Mouse (Mus musculus): ENCODE results near the gene Xntrpc.
"Not testable (repeated sequence)": the region's sequence is repeated elsewhere in the genome, so short reads cannot be mapped to it uniquely, and the experiment has no call there.

Gene Xntrpc

DNA sequence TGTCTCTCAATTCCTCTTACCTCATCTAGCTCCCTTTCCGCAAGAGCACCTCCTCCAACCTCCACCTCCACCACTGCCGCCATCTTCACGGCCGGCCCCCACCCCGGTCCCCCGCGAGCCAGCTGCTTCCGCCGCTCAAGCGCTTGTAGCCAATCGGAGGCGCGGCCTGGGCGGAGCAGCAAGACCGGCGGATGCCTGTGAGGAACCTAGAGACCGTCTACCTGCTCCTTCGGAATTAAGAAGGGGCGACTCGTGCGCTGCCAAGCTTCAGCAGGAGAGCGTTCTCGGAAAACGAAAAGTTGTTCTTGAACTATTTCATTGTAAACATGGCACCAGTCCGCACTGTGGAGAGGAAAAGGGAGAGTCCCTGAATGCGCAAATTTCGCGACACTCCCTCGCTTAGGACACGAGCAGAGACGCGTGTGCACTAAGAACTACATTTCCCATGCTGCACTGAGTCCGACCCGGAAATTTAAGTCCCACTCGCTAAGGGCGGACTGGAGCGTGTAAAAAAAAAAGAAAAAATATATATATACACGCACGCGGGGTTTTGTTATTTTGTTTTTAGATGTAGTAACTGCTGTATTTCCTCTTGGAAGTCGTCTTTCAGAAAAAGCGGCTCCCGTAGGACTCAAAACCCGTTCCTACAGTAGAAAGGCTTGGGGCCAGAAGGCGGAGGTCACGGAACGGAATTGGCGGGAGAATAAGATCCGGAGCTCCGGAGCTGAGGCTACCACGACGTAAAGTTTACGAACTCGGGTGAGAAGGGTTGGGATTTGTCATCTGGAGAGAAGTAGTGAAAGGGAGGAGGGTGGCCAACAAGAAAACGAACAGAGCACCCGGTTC lies at the start of gene Xntrpc, which contains the start of the genes Rnf121 and Xndc1:
Gene Xntrpc (plus strand): TSS at position 668 of the 846 bp plus-strand sequence.
Gene Rnf121 (minus strand): TSS at position 424 of the 846 bp plus-strand sequence.
Gene Xndc1 (plus strand): TSS at position 466 of the 846 bp plus-strand sequence.
- DNase-seq (ENCODE audit: low read depth, low spot score), result peak; percentile 97

GRCm38 (mm10) chr7:102016936-102017335 lies 48.6 kb upstream of the Xntrpc start:
- DNase-seq (ENCODE audit: low read depth, low spot score), result no peak

DNA sequence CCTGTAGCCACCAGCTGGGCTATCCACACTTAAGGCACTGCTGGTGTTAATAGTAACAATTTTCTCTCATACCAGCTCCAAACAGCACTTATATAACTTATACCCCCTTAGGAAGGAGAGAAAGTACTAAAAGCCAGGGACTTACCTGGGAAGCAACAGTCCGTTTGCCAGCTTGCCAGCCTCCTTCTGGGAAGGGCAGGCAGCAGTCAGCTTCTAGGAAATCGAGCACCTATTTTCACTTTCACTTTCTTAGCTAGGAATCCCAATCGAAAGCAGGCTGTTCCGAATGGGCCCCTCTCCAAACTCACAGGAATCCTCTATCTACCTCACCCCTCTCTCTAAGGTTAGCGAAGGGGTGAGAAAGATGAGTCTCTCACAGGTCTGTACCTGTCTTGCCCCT lies 48.1 kb upstream of the Xntrpc start:
- DNase-seq (ENCODE audit: low read depth, low spot score), result no peak

GRCm38 (mm10) chr7:102018034-102018433 lies 47.5 kb upstream of the Xntrpc start:
- DNase-seq (ENCODE audit: low read depth, low spot score), result no peak

GRCm38 (mm10) chr7:102018590-102018989 lies 46.9 kb upstream of the Xntrpc start, which contains the start of gene Il18bp:
Il18bp (minus strand) TSS chr7:102018690.
- no peak for DNase-seq (ENCODE audit: low read depth, low spot score)

GRCm38 (mm10) chr7:102019362-102019761 lies 46.2 kb upstream of the Xntrpc start:
- DNase-seq (ENCODE audit: low read depth, low spot score), result no peak

DNA sequence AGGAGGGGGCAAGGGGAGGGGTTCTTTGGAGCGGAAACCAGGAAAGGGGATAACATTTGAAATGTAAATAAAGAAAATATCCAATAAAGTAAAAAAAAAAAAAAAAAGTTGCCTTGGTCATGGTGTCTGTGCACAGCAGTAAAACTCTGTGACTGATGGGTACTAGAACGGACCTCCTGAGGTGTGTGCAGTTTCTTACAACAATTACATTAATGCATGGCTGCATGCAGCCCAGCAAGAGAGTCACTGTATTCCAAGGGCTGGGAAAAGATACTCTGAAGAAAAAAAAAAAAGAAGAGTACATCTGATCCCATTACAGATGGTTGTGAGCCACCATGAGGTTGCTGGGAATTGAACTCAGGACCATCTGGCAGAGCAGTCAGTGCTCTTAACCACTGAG lies 44.6 kb upstream of the Xntrpc start:
- not testable (repeated sequence) for DNase-seq (ENCODE audit: low read depth, low spot score)

DNA sequence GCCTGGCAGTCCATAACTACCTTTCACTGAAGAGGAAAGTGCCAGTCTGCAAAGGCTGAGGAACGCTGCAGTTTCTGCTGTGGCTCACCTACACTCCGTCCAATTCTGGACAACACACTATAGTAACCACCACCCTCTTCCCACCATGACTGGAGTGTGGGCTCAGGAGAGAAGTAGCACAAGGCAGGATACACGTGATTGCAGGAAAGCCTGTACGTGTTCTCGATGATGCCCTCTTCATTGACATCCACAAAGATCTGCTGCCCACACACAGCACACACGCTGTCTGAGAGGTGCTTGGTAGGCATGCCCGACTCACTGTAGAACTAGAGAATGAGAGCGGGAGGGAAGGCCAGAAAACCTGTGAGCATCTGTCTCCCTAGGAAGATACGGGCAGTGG lies 41.7 kb upstream of the Xntrpc start:
- no peak for DNase-seq (ENCODE audit: low read depth, low spot score)

- DNase-seq (ENCODE audit: low read depth, low spot score), result peak; percentile 55
Measured at GRCm38 (mm10) chr7:102025187-102026119, 40.1 kb upstream of the Xntrpc start.

DNA sequence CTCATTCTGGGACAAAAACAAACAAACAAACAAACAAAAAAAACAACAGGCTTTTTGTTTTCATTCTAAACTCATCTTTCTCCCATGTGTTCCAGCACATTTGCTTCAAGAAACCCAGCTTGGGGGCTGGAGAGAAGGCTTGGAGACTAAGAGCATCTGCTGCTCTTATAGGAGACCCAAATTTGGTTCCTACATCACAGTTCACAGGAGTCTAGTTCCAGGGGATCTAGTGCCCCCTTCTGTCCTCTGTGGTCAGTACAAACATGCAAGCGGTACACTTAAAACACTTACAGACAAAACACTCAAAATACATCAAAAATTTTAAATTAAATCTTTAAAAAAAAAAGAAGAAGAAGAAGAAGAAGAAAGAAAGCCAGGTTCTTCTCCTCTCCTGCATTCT lies 30.6 kb upstream of the Xntrpc start:
- DNase-seq (ENCODE audit: low read depth, low spot score), result peak; percentile 38

- DNase-seq (ENCODE audit: low read depth, low spot score), result no peak
Measured at GRCm38 (mm10) chr7:102035534-102035933, 30.0 kb upstream of the Xntrpc start.

DNA sequence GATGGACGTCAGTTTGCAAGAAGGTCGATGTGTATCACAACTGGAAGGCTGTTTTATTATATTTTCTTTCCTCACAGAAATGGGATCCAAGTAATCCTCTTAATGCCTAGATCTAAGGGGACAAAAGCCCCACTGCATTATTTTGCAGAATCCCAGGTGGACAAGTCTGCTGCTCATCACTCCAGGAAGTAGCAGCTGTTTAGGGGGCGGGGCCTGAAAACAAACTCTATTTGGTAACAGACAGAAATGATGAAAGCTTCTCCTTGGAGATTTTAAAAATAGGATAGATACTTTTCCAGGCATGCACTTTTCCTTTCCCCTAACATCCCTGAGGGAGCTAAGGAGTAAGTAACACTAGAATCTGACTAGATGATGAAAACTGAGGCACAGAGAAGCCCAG lies 28.2 kb upstream of the Xntrpc start:
- DNase-seq (ENCODE audit: low read depth, low spot score), result no peak

DNA sequence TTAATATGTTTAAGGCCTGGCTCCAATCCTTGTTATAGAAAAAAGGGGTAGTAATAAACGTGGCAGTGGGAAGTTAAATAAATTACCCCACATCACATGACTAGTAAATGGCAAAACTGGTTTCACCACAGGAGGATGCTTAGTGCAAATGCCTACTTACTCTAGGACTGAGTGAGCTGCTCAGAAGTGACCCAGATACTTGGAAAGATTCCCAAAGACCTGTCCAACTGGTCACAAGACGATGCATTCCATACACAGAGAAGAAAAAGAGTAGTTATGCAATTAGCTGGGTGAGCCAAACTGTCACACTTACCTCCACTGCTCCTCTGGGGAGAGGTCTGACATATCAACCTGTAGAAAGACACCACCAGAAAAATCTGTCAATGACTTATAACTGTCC lies 23.2 kb upstream of the Xntrpc start:
- DNase-seq (ENCODE audit: low read depth, low spot score), result no peak

DNA sequence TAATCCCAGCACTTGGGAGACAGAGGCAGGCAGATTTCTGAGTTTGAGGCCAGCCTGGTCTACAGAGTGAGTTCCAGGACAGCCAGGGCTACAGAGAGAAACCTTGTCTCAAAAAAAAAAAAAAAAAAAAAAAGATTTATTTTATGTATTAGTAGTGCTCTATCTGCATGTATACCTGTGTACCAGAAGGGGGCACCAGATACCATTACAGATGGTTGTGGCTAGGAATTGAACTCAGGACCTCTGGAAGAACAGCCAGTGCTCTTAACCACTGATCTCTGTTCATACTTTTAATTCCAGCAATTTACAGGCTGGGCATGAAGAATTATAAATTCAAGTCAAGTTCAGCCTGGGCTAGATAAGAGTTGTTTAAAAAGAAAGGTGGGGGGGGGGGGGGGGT lies 17.0 kb upstream of the Xntrpc start:
- peak; percentile 39 for DNase-seq (ENCODE audit: low read depth, low spot score)

- DNase-seq (ENCODE audit: low read depth, low spot score), result peak; percentile 10
Measured at GRCm38 (mm10) chr7:102061353-102061752, 4.2 kb upstream of the Xntrpc start.

- peak; percentile 44 for DNase-seq (ENCODE audit: low read depth, low spot score)
Measured at GRCm38 (mm10) chr7:102062203-102062602, 3.3 kb upstream of the Xntrpc start.

- peak; percentile 29 for DNase-seq (ENCODE audit: low read depth, low spot score)
Measured at GRCm38 (mm10) chr7:102063891-102064290, 1.6 kb upstream of the Xntrpc start.

- DNase-seq (ENCODE audit: low read depth, low spot score), result no peak
Measured at GRCm38 (mm10) chr7:102064655-102065045, 863 bp upstream of the Xntrpc start.

GRCm38 (mm10) chr7:102066363-102066762 lies 850 bp downstream of the Xntrpc start:
- DNase-seq (ENCODE audit: low read depth, low spot score), result no peak

DNA sequence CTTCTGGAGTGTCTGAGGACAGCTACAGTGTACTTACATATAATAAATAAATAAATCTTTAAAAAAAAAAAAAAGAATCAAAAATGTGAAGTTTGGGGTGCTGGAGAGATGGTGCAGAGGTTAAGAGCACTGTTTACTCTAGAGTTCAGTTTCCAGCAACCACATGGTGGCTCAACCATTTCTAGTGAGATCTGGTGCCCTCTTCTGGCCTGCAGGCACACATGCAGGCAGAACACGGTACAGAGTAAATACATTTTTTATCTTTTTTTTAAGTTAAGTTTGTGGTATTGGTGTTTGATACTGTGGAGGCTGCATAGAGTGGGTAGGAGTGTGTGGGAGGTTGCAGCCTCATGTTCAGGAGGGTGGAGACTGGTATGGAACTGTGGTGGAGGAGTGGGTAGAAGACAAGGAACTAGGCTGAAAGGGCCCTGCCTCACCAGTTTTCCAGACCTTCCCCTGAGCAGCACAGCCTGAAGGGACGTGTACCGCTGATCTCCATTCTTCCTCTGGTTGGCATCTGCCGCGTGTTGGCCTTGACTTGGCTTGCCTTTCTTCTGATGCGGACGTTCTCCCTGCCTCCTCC lies 11.3 kb downstream of the Xntrpc start:
- DNase-seq (ENCODE audit: low read depth, low spot score), result peak; percentile 64

GRCm38 (mm10) chr7:102078517-102078916 lies 13.0 kb downstream of the Xntrpc start:
- DNase-seq (ENCODE audit: low read depth, low spot score), result peak; percentile 43

DNA sequence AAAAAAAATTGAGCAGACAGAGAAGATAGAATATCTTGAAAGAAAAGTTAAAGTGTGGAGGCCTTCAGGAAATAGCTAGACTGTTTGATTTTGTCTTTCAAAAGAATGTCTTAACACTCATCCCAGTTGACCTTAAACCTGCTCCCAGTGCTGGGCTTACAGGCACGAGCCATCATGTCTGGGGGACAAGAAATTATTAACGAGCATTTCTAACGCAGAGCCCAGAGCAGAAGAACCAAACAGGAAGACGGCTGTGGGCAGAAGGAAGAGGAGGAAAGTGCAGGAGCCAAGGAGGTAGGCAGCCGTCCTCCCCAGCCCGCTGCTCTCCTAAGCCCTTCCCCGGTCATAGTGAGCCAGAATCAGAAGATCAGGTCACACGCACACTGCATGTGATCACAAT lies 14.8 kb downstream of the Xntrpc start:
- no peak for DNase-seq (ENCODE audit: low read depth, low spot score)
